Mouse (Mus musculus): ENCODE data around the gene Serpina3f. TPM values are rescaled to one million over a fixed set of nuclear protein-coding genes. Genes with fewer than 3 reads are reported as not detected.
"Not testable (repeated sequence)": the region's sequence is repeated elsewhere in the genome, so short reads cannot be mapped to it uniquely, and the experiment has no call there.

Serpina3f gene
- polyA plus RNA-seq, 1 experiment from 2014 or later: 0.37 TPM

DNA sequence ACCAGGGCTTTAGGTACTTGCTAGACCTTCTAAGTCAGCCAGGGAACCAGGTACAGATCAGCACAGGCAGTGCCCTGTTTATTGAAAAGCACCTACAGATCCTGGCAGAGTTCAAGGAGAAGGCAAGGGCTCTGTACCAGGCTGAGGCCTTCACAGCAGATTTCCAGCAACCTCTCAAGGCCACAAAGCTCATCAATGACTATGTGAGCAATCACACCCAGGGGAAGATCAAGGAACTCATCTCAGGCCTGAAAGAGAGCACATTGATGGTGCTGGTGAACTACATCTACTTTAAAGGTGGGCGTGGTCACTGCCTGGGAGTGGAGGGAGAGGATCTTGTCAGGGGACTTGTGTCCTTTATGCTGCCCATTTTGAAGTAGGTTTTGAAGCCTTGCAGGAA, 23.7 kb downstream of the Serpina3f start:
- not testable (repeated sequence) for H3K27me3 ChIP-seq (ENCODE audit: control insufficient read depth, insufficient read depth, low read length); H3K9me3 ChIP-seq (ENCODE audit: control insufficient read depth, low read length); DNase-seq (ENCODE audit: low spot score); H3K9ac ChIP-seq (ENCODE audit: low read depth, low read length); H3K36me3 ChIP-seq (ENCODE audit: control insufficient read depth, insufficient read depth, low read length); H3K4me1 ChIP-seq (replicated peaks; ENCODE audit: control insufficient read depth, insufficient read depth, low read length); ATAC-seq (ENCODE audit: low FRiP score); H3K4me3 ChIP-seq (ENCODE audit: low read depth, low read length); H3K4me2 ChIP-seq (replicated peaks; ENCODE audit: low read depth, low read length); H3K27ac ChIP-seq (ENCODE audit: low read depth, low read length)
- WGBS: 79% methylated on average over 1 of the region's 1 CpGs

DNA sequence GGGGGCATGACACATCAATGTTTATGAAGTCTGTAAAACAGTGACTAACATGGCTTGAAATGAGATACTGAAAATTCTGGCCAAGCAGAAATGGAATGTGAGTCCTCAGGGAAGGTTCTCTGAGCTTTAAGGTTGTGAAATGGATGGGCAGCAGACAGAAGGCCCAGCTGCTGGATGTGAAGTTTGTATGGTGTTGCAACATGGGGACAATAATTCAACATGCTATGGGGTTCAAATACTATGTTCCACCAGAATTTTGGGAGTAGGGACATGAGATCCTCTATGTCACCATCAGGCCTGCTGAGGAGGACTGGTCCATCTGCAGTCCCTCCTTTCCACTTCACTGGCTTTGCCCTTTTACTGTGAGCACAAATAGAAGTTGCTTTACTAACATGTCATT, 29.0 kb downstream of the Serpina3f start:
- DNase-seq (ENCODE audit: low spot score) (no peak), ATAC-seq (ENCODE audit: low FRiP score) (no peak)
- Histone ChIP-seq H3K9me3 (ENCODE audit: control insufficient read depth, low read length) (no peaks in the 10 kb centered on the region), H3K36me3 (ENCODE audit: control insufficient read depth, insufficient read depth, low read length) (no peaks in the 10 kb centered on the region), H3K27ac (ENCODE audit: low read depth, low read length) (no peak overlapping the region), H3K9ac (ENCODE audit: low read depth, low read length) (no peak overlapping the region), H3K27me3 (ENCODE audit: control insufficient read depth, insufficient read depth, low read length) (no peaks in the 10 kb centered on the region), H3K4me3 (ENCODE audit: low read depth, low read length) (no peak overlapping the region), H3K4me2 (replicated peaks; ENCODE audit: low read depth, low read length) (no peak overlapping the region), H3K4me1 (replicated peaks; ENCODE audit: control insufficient read depth, insufficient read depth, low read length) (no peaks in the 10 kb centered on the region)

DNA sequence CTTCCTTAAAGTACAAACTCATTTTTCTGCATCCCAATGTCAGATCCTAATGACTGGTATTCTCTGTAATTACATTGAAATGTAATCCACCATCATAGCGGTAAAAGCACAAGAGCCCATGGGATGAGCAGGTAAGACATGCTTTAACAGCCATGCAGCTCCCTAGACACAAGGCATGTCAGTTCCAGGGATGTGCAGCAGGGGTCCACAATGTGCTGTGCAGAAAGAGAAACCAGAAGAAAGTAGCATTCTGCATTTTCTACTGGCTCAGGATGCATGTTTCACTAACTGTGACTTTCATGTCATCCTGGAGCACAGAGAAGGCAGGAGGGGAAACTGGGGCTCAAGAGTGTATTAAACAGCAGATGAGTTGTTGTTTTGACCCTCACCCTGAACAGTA, 30.7 kb downstream of the Serpina3f start:
- H3K9ac ChIP-seq (ENCODE audit: low read depth, low read length): no peak overlapping the region
- ATAC-seq (ENCODE audit: low FRiP score) (no peak), DNase-seq (ENCODE audit: low spot score) (no peak)
- H3K4me1 ChIP-seq (replicated peaks; ENCODE audit: control insufficient read depth, insufficient read depth, low read length): no peaks in the 10 kb centered on the region
- H3K4me2 ChIP-seq (replicated peaks; ENCODE audit: low read depth, low read length): no peak overlapping the region
- WGBS: 73% methylated on average over 1 of the region's 1 CpGs
- no peak overlapping the region for H3K27ac ChIP-seq (ENCODE audit: low read depth, low read length)
- no peaks in the 10 kb centered on the region for H3K36me3 ChIP-seq (ENCODE audit: control insufficient read depth, insufficient read depth, low read length)
- no peaks in the 10 kb centered on the region for H3K27me3 ChIP-seq (ENCODE audit: control insufficient read depth, insufficient read depth, low read length)
- no peak overlapping the region for H3K4me3 ChIP-seq (ENCODE audit: low read depth, low read length)
- H3K9me3 ChIP-seq (ENCODE audit: control insufficient read depth, low read length): no peaks in the 10 kb centered on the region

DNA sequence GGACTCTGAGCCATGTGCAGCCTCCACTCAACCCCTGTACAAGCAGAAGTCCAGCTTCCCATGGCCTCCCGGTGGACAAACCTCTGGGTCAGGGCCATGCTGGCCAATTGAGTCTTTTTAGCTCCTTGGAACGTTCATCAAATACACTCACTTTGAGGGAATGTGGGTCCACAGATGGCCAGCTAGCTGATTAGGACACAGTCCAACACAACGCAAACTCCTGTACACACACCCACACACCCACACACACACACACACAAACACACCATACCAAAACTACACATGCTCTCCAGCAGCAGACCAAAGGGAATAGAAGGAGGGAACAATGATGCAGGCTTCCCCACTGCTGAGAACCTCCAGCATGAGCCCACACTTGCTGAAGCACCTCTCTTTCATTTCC, 31.3 kb downstream of the Serpina3f start:
- DNase-seq (ENCODE audit: low spot score): no peak
- 87% methylated on average over 3 of the region's 3 CpGs for WGBS
- no peak for ATAC-seq (ENCODE audit: low FRiP score)
- Histone ChIP-seq H3K27ac (ENCODE audit: low read depth, low read length) (no peak overlapping the region), H3K4me3 (ENCODE audit: low read depth, low read length) (no peak overlapping the region), H3K9ac (ENCODE audit: low read depth, low read length) (no peak overlapping the region), H3K27me3 (ENCODE audit: control insufficient read depth, insufficient read depth, low read length) (no peaks in the 10 kb centered on the region), H3K9me3 (ENCODE audit: control insufficient read depth, low read length) (no peaks in the 10 kb centered on the region), H3K4me2 (replicated peaks; ENCODE audit: low read depth, low read length) (no peak overlapping the region), H3K36me3 (ENCODE audit: control insufficient read depth, insufficient read depth, low read length) (no peaks in the 10 kb centered on the region), H3K4me1 (replicated peaks; ENCODE audit: control insufficient read depth, insufficient read depth, low read length) (no peaks in the 10 kb centered on the region)

DNA sequence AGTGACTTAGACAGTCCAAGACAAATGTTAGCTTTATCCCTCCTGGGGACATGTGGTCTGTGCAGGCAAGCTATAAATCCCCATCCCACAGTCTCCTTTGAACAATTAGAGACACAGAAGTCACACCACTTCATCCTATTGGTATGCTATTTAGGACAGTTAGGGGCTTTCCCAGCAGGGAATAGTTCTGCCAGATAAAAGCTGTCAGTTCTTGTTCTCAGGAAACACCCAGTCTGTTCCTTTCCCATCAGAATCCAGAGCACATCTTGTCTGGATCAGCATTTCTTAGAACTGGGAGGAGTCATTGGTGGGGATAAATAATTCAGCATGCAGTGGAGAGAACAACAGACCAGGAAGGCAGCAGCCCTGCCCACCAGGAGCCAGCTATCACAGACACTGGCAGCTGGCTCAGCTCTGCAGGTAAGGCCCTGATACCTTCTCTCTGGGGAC, 33.2 kb downstream of the Serpina3f start:
- no peak overlapping the region for H3K9ac ChIP-seq (ENCODE audit: low read depth, low read length)
- H3K9me3 ChIP-seq (ENCODE audit: control insufficient read depth, low read length): no peaks in the 10 kb centered on the region
- H3K27ac ChIP-seq (ENCODE audit: low read depth, low read length): no peak overlapping the region
- no peaks in the 10 kb centered on the region for H3K4me1 ChIP-seq (replicated peaks; ENCODE audit: control insufficient read depth, insufficient read depth, low read length)
- H3K4me3 ChIP-seq (ENCODE audit: low read depth, low read length): no peak overlapping the region
- no peaks in the 10 kb centered on the region for H3K27me3 ChIP-seq (ENCODE audit: control insufficient read depth, insufficient read depth, low read length)
- no peak overlapping the region for H3K4me2 ChIP-seq (replicated peaks; ENCODE audit: low read depth, low read length)
- no peaks in the 10 kb centered on the region for H3K36me3 ChIP-seq (ENCODE audit: control insufficient read depth, insufficient read depth, low read length)
- DNase-seq (ENCODE audit: low spot score): peak; percentile 13
- ATAC-seq (ENCODE audit: low FRiP score): peak; percentile 89

DNA sequence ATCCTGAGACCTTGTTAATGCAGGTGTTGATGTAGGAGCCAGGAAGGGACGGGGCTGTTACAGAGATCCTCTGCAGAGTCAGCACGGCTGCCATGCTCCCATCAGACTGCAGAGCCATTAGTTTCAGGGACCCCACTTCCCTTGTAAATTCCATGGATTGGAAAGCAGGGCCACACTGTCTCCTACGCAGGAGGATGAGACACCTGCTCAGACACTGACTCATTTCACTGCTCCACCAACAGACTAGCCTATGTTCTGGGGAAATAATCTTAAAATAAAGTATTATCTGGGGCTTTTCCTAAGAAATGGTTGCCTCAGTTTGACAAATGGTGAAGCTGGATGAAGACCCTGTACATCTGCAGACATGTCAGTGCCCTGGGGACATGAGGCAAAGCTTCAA, 33.9 kb downstream of the Serpina3f start:
- DNase-seq (ENCODE audit: low spot score) (no peak), ATAC-seq (ENCODE audit: low FRiP score) (no peak)
- Histone ChIP-seq H3K9me3 (ENCODE audit: control insufficient read depth, low read length) (no peaks in the 10 kb centered on the region), H3K4me1 (replicated peaks; ENCODE audit: control insufficient read depth, insufficient read depth, low read length) (no peaks in the 10 kb centered on the region), H3K27ac (ENCODE audit: low read depth, low read length) (no peak overlapping the region), H3K36me3 (ENCODE audit: control insufficient read depth, insufficient read depth, low read length) (no peaks in the 10 kb centered on the region), H3K4me2 (replicated peaks; ENCODE audit: low read depth, low read length) (no peak overlapping the region), H3K27me3 (ENCODE audit: control insufficient read depth, insufficient read depth, low read length) (no peaks in the 10 kb centered on the region), H3K4me3 (ENCODE audit: low read depth, low read length) (no peak overlapping the region), H3K9ac (ENCODE audit: low read depth, low read length) (no peak overlapping the region)
- 79% methylated on average over 3 of the region's 3 CpGs for WGBS

DNA sequence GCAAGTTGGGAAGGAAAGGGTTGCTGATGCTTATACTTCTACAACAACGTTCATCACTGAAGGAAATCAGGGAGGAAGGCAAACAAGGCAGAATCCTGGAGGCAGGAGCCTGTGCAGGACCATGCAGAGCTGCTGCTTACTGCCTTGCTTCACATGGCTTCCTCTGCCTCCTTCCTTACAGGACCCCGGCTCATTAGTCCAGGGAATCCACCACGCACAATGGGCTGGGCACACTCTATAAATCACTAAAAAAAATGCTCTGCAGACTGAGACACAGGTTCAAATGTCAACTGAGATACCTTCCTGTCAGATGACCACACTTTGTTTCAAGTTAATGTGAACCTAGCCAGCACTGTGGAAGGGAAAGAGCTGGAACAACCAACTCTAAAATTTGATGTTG, 46.7 kb downstream of the Serpina3f start:
- WGBS: 68% methylated on average over 3 of the region's 3 CpGs
- Histone ChIP-seq H3K27ac (ENCODE audit: low read depth, low read length) (no peak overlapping the region), H3K4me1 (replicated peaks; ENCODE audit: control insufficient read depth, insufficient read depth, low read length) (no peaks in the 10 kb centered on the region), H3K4me2 (replicated peaks; ENCODE audit: low read depth, low read length) (no peak overlapping the region), H3K9me3 (ENCODE audit: control insufficient read depth, low read length) (no peaks in the 10 kb centered on the region), H3K36me3 (ENCODE audit: control insufficient read depth, insufficient read depth, low read length) (no peaks in the 10 kb centered on the region), H3K9ac (ENCODE audit: low read depth, low read length) (no peak overlapping the region), H3K4me3 (ENCODE audit: low read depth, low read length) (no peak overlapping the region), H3K27me3 (ENCODE audit: control insufficient read depth, insufficient read depth, low read length) (no peaks in the 10 kb centered on the region)
- ATAC-seq (ENCODE audit: low FRiP score): no peak
- no peak for DNase-seq (ENCODE audit: low spot score)

DNA sequence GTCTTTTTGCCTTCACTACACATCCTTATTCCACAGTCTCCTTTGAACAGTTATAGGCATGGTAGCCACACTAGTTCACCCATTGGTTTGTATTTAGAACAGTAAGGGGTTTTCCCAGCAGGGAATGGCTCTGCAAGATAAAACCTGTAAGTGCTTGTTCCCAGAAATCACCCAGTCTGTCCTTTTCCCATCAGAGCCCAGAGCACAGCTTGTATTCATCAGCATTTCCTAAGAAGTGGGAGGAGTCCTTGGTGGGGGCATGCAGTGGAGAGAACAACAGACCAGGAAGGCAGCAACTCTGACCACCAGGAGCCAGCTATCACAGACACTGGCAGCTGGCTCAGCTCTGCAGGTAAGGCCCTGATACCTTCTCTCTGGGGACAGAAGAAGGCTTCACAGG, 48.5 kb downstream of the Serpina3f start, which contains the start of gene Serpina3i:
TSS of gene Serpina3i (plus strand) at position 260 of the 400 bp plus-strand sequence.
- H3K27ac ChIP-seq (ENCODE audit: low read depth, low read length): no peak within 1 kb of the TSS
- no peak for DNase-seq (ENCODE audit: low spot score)
- no peak for ATAC-seq (ENCODE audit: low FRiP score)

DNA sequence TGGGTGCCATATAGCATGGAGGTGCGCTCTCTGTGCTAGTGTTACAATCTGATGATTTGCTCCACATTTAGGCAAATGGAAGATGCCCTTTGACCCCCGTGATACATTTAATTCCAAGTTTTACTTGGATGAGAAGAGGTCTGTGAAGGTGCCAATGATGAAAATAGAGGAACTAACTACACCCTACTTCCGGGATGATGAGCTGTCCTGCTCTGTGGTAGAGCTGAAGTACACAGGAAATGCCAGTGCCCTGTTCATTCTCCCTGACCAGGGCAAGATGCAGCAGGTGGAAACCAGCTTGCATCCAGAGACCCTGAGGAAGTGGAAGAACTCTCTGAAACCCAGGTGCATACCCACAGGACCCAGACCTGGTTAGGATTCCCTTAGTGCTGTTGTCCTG, 52.0 kb downstream of the Serpina3f start:
- H3K4me1 ChIP-seq (replicated peaks; ENCODE audit: control insufficient read depth, insufficient read depth, low read length): no peaks in the 10 kb centered on the region
- H3K4me2 ChIP-seq (replicated peaks; ENCODE audit: low read depth, low read length): no peak overlapping the region
- no peaks in the 10 kb centered on the region for H3K36me3 ChIP-seq (ENCODE audit: control insufficient read depth, insufficient read depth, low read length)
- no peaks in the 10 kb centered on the region for H3K27me3 ChIP-seq (ENCODE audit: control insufficient read depth, insufficient read depth, low read length)
- no peak for DNase-seq (ENCODE audit: low spot score)
- 87% methylated on average over 3 of the region's 3 CpGs for WGBS
- H3K4me3 ChIP-seq (ENCODE audit: low read depth, low read length): no peak overlapping the region
- no peaks in the 10 kb centered on the region for H3K9me3 ChIP-seq (ENCODE audit: control insufficient read depth, low read length)
- ATAC-seq (ENCODE audit: low FRiP score): no peak
- no peak overlapping the region for H3K9ac ChIP-seq (ENCODE audit: low read depth, low read length)
- H3K27ac ChIP-seq (ENCODE audit: low read depth, low read length): no peak overlapping the region

More for the DNA sequence above, 48.5 kb downstream of the Serpina3f start, which contains the start of gene Serpina3i:
- H3K4me1 ChIP-seq (replicated peaks; ENCODE audit: control insufficient read depth, insufficient read depth, low read length): no peaks in the 10 kb centered on the region
- no peak within 1 kb of the TSS for H3K9ac ChIP-seq (ENCODE audit: low read depth, low read length)
- no peak within 1 kb of the TSS for H3K4me2 ChIP-seq (replicated peaks; ENCODE audit: low read depth, low read length)
- no peak within 1 kb of the TSS for H3K4me3 ChIP-seq (ENCODE audit: low read depth, low read length)
- no peaks in the 10 kb centered on the region for H3K27me3 ChIP-seq (ENCODE audit: control insufficient read depth, insufficient read depth, low read length)
- H3K36me3 ChIP-seq (ENCODE audit: control insufficient read depth, insufficient read depth, low read length): no peaks in the 10 kb centered on the region
- no peaks in the 10 kb centered on the region for H3K9me3 ChIP-seq (ENCODE audit: control insufficient read depth, low read length)

All from hindbrain, embryonic 11.5 days (tissue).